Mouse (Mus musculus) granulocyte monocyte progenitor cell, adult 5-6 weeks (primary cell): ENCODE results near the gene P4hb. TPM values are rescaled to one million over a fixed set of nuclear protein-coding genes. Genes with fewer than 3 reads are reported as not detected.
A peak's percentile ranks its signal among the peaks of the same experiment; 100 is the strongest.

Experiments used
- ATAC-seq: replicated peaks from 2 replicates; pipeline ENCODE4 v1.8.0; 2016; ENCODE audit warnings: mild to moderate bottlenecking, moderate TSS enrichment, inconsistent platforms; ENCODE audit not compliant: poor library complexity, severe bottlenecking
- total RNA-seq, 2 experiments: library from RNA; stranded (forward) in 1 of 2; stranded (reverse) in 1 of 2; fragments of 200-712, 200-1000 nt in 1 of 2; fragments of >200 nt in 1 of 2; fragmentation: Nextera tagmentation in 1 of 2; gene quantifications; 2 replicates each; pipeline ENCODE4 v1.2.3; 2014 to 2017

The P4hb gene
- total RNA-seq (2014; fragmentation: Nextera tagmentation), result 864 and 921 TPM in 2 replicates
- 1,372 and 1,702 TPM in 2 replicates for total RNA-seq (2017)

DNA sequence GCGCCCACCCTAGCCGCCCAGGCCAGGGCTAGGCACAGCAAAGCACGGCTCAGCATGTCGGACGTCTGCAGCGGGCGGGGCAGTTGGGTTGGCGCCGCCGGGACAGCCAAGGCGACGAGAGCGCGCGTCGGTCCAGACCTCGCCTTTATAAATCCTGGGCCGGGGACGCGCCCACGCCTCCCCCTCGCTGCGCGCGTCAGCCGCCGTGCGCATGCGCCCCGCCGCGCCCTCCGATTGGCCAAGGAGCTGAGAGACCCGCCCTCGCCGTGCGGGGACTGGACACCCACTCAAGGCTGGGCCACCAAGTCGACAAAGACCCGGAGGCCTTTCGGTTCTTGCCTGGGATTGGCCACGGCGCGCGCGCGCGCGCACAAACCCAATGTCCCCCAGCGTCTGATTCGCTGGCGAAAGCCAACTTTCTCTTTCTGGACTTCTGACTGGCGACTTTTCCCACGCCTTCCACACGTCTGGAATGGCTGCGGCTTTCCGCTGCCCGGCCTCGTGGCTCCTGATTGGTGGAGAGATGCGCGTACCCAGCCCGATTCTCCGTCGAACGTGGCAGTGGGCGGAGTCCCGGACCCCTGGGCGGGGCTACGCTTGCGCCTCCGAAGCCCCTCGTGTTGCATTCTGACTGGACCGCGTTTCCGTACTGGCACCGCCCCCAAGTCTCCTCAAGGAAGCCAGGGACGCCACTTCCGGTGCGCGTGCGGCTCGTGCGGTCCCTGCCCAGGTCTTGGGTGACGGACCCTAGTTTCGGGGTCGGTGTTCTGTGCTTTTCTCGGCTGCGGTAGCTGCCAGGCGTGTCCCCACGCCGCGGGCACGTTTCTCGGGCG lies at the start of gene P4hb:
P4hb (minus strand) TSS at position 502 of the 833 bp plus-strand sequence.
- peak; percentile 72 for ATAC-seq

DNA sequence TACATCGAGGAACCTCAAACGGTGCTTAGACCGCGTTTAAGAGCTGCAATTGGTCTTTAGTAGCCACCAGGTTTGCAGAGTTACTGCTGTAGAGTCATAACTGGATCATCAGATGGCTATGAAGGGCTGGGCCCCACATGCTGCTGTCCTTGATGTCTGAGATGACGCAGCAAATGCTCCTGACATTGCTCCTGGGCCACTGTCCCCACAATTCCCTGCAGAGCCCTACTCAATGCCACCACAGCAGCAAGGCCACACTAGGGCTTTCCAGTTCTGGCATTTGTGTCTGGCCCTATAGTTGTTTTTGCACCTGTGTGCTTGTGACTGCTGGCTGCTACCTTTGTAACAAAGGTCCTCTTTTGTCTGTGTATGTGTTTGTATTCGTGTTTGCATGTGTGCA lies 49.8 kb upstream of the P4hb start:
- ATAC-seq, result no peak

DNA sequence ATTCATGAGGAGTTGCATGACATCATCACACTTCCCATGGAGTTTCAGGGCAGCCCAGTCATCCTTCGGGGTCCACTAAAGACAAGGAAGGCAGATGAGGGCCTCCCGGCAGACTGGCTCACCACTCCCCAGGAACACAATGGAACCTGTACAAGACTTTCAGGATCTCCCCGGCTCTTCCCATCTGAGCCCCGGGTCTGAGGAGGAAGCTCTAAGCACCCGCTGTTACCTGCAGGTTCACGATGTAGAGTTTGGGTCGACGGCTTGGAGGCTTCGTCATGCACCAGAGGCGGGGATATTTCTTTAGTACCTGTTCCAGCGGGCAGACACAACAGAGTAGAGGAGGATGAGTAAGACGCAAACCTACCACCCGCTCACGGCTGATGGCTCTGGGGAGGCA lies 47.1 kb upstream of the P4hb start:
- no peak for ATAC-seq

DNA sequence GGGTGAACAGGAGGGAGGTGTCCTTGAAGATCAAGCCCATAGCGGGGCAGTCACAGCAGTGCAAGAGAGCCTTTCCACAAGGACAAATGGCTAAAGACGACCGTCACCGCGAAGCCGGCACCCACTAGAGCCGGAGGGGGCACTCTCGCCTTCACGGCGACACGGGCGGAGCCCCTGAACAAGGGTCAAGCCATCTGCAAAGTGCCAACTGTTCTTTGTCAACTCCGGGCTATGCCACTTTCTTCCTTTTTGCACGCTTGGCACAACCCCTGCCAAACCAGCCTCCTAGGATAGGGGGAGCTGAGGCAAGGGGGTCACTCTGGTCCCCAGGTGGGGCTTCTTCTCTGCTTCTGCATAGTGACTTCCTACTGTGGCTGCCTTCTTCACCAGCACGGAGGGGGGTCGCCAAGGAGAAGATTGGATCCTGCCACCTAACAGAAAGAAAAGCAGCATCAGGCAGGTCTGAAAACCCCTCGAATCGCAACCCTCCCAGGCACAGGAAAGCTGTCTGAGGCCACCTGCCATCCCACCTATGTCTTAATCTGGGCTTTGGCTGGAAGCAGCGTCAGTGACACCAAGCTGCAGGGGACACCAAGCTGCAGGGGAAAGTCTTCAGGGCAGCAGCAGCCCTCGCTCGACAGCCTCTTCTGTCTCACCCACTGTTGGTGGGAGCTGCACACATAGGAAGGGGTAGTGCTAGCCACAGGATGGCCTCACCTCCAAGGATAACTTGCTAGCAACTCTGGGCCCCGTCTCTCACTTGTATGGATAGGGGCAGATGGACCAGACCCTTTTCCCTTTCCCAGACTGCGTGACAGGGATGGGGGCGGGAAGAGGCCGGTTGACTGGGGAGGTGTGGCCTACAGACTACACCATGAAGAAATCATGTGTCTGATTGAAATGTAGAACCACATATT lies 45.8 kb upstream of the P4hb start:
- ATAC-seq, result no peak

DNA sequence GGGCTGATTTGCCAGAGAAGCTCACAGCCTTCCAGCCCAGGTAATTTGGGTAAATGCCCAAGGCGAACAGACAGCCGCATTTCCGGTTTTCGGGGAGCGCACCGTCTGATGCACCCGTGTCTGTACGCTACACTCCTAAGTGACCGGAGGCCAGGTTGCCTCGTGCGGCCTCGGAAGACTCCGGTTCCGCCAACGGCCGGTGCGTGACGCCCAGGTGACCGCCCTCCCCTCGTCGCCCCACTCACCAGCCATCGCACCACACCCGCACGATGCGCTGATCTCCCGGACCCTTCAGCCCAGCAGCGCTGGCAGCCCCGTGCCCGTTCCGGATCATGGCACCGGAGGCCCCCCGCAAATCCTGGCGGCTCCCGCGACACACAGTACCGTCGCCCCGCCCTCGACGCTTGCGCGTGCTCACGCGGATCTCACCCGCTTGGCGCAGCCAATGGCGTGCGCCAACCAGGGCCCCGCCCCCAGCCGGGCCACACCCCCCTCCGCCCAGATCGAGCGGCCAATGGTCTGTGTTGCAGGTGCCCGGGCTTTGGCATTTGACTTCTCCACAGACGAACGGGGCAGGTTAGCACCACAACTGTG lies 44.6 kb upstream of the P4hb start, which contains the start of gene Pcyt2:
Pcyt2 (minus strand) TSS at position 418 of the 594 bp plus-strand sequence.
- ATAC-seq, result peak; percentile 94

DNA sequence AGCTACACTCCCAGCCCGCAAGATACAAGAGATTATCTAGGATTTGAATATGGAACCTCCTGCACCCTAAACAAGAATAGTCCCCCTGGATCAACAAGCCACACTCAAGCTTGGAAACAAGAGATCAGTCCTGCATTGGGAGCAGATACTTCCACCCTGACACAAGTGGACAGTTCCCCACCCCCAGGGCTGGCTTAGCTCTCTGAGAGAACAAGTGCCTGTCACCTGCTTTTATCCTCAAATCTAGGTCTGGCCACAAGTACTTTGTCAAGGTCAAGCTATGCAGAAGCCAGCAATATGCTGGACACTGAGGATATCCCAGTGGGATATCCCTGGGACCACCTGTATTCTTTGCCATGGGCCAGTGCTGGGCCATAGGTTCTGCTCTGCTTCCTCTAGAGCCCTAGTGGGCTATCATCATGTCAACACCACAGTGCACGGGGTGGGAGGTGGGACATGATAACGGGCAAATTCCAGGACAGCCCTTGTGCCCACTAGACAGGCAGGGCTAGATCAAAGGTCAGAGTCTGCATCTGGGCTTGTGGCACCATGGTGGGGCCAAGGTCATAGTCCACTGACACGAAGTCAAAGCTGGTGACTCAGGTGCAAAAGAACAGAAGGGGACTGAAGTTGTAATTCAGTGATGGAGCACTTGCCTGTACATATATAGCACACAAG lies 43.7 kb upstream of the P4hb start:
- no peak for ATAC-seq

DNA sequence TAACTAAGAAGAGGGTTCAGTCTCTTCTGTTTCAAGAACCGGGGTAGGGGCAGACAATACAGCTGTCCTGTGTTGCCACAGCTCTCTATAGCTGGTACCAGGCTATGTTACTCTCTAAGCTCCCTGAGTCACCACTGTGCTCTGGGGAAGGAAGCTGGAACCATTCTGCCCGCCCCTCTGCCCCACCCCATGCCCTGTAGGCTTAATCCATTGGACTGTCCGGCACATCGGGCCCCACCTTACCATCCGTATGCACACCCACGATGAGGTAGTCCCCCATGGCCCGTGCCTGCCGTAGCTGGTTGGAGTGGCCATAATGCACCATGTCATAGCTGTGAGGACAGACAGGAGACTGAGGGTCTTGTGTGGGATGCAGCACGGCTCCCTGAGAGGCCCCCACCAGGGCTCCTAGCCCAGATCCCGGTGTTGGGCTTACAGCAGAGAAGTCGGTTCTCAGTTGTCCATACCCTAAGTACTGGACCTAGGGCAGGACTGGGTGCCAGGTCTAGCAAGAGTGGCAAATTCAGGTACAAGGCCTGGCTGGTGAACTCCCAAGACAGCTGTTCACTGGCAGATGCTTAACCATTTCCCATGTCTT lies 42.7 kb upstream of the P4hb start:
- no peak for ATAC-seq

DNA sequence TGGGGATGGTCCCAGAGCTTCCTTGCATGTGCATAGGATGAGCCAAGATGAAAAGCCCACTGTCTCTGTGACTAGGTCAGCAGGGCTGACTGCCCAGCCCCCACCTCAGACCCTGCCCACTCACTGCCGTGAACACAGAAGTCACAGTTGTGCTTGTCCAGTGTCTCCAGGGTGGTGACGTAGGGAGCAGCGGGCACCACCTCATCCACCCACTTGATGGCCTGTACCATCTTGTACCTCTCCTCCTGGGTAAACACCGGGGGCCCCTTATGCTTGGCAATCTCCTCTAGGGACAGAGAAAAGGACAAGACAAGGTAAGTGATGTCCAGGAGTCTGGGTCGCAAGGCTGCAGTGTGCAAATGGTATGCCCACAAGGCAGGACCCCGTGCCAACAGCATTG lies 42.1 kb upstream of the P4hb start:
- no peak for ATAC-seq

DNA sequence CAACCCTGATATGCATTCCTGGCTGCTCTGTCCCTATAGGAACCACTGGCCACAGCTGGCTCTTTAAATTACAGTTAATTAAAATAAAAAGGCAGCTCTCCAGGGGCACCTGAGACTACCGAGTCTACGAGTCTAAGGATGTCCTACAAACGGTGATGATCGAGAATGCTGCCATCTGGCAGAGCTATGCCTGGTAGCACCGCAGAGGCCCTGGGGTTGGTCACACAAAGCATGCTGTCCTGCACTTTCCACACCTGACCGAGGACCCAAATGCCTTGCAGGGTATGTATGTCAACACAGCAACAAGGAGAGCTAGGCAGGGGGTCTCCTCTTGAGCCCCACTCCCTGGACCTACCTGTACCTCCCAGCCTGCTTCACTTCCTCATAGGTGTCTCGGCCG lies 40.9 kb upstream of the P4hb start:
- ATAC-seq, result no peak

DNA sequence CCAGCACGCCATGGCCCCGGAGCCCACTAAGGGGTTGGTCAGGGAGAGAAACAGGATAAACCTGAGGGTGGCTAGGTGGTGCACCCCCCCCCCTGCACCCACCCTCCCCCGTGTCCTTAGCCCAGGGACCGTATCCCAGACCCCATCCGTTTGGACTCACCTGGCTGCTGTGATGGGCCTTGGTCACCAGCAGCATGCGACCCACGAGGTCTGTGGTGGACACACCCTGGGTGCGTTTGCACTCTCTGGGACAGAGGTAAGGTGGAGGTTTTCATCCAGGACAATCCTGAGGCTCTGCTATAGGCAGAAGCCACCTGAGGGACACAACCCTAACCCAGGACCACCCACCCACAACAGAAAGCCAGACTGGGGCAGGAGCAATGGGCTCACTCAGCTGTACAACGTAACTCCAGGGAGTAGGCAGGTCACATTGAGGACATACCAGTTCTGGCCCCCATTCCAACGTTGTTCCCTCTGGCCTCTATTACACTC lies 40.5 kb upstream of the P4hb start:
- no peak for ATAC-seq

DNA sequence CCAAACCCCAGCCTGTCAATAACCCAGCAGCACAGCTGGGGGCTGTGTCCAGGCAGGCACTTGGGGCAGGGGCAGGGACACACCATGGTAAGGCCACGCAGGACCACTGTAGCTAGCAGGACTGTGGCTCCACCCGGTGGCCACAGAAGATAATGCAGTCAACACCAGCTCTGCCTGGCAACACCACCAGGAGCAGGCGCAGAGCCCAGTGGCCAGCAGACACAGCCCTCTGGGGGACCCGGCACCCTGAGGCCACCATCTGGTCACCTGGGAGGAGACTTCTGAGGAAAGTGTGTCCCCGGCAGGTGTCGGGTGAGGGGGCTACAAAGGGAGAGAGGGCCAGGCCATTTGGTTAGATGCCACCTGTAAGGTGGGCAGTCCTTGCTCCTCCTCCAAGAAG lies 39.7 kb upstream of the P4hb start:
- ATAC-seq, result peak; percentile 67

DNA sequence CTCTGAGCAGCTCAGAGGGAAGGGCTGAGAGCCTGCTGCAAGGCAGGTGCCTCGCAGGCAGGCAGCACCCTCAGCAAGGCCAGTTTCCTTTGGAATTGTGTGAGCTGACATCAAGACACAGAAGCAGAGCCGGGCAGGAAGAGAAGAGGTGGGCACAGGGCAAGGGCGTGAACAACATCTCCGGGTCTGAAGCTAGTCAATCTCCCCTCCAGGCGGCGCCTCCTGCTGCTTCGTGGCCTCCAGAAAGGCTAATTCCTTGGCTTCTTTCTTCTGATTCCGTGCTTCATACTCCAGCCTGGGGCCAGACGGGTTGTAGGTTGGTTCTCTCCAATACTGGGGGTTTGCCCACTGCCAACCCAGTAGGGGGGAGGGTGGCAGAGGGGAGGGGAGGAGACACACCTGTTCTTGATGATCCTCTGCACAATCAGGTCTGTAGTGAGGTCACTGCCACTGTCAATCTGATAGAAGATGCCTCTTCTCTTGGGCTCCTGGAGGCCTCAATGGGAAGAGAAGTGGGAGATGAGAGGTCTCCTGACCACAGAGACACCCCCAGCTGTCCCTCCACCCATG lies 37.5 kb upstream of the P4hb start:
- ATAC-seq, result no peak

DNA sequence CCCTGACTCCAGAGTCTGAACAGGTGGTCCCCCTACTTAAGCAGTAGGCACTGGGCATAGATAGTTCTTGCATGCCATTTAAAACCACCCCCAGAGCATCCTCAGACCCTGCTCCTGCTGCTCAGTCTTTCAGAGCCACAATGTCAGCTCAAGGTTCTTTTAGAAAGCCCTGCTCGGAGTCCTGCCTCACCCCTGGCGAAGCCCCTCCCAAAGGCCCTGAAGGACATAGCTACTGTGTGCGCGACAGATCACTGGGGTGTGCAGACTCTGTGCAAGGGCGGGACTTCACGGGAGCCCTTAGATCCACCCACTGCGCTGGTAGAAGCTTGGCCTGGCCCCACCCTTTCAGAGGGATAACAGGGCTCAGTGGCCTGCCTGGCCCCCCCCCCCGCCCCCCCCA lies 36.2 kb upstream of the P4hb start:
- ATAC-seq, result no peak

DNA sequence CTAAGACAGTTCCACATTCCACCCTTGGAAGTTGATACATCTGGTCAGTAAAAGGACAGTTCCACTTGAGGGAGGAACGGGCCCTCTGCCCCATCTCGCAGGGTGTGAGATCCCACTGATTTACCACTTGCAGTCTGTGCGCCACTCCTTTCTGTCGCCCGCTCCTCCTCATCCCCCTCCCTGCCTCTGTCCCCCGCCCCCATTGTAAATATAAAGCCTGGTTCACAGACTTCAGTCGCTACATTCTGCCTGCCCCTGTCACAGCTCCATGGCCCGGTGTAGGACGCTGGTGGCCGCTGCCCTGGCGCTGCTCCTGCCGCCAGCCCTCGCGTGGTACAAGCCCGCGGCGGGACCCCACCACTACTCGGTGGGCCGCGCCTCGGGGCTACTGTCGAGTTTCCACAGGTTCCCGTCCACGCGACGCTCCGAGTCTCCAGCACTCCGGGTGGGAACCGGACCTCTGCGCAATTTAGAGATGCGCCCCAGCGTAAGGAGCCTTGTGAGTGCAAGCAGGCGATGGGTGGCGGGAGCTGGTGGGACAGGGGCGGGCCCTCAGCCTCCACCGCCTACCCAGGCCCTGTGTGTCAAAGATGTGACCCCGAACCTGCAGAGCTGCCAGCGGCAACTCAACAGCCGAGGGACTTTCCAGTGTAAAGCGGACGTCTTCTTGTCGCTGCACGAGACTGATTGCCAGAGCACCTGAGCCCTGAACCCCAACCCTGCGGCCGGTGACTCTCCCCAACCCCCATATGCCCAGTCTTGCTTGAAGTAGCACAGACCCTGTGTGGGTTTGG lies 35.4 kb upstream of the P4hb start, which contains the start of gene Npb:
Npb (plus strand) TSS at position 237 of the 794 bp plus-strand sequence.
- no peak for ATAC-seq

DNA sequence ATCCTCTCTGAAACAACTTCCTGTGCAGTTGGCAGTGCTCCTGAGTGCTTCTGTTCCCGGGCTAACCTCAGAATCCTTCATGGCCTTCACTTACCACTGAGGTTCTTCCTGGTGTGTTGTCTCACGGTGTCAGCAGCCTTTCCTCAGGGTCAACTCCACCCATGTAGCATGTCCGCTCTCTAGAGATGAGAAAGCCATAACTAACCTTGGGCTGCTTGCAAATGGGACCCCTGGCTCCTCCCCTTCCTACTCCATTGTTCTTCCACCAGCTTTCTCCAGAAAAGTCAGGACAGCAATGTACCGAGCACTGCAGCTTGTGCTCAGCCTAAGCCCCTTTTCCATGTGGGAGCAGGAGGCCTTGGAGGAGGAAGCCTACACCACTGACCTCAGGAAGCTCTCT lies 33.7 kb upstream of the P4hb start:
- no peak for ATAC-seq

DNA sequence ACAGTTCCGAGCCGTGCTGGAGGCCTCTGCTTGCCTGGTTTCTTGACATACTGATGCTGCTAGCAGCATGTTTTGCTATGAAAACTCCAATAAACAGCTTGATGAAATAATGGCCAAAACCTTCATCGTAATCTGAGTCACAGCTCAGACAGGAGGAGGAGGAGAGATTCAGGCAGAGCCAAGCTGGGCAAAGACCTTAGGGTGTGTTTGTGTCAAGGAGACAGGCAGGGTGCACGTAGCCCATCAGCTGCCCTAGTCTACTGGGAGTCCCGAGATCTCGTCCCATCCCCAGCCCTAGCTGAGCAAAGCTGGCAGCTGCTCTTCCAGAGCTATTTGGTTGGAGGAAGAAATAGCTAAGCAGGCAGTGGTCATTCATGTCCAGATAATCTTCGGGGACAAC lies 32.6 kb upstream of the P4hb start:
- ATAC-seq, result no peak

DNA sequence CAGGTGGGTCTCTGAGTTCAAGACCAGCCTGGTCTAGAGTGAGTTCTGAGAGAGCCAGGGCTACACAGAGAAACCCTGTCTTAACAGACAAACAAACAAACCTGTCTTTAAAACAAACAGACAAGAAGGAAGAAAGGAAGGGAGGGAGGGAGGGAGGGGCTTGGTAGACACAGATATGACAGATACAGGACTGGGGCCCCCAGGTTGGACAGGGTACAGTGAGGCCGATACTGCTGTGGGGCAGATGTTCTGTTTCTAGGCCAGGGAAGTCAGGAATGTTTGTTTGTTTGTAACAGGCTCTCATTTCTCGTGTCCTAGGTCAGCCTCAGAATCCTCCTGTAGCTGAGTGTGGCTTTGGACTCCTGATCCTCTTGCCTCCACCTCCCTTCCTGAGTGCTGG lies 30.5 kb upstream of the P4hb start:
- ATAC-seq, result no peak

DNA sequence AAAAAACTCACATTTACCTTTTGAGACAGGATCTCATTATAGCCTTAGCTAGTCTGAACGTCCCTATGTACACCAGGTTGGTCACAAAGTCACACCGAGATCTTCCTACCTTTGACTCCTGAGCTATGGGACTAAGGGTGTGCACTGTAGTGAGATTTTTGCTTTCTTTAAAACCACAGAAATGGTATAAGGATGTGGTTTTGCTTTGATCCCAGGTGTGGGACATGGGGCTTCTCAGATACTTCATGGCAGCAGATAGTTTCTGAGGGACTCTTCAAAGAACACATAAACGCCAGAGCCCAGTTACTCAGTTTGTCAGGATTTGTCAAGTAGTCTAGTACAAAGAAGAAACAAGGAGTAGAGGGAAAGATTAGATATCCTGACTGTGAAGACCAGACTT lies 27.7 kb upstream of the P4hb start:
- ATAC-seq, result no peak
